Mouse (Mus musculus) left cerebral cortex, adult 8-10 months (tissue): ENCODE results near the gene Rps4x. TPM values are rescaled to one million over a fixed set of nuclear protein-coding genes. Genes with fewer than 3 reads are reported as not detected.

Source experiments
- total RNA-seq, 4 experiments: library from RNA; stranded (reverse); gene quantifications; 2 replicates each; pipeline ENCODE4 v1.2.4; 2022

Gene Rps4x
- total RNA-seq, 4 experiments from 2014 or later, result 466 to 552 (median 501) TPM

Other genes starting within 250 kb of the Rps4x start
- gene Rtl5, start 118.1 kb downstream of the Rps4x start, total RNA-seq, result 10 to 100 TPM; 19.2 to 26.1 (median 23.6) TPM
- 10 to 100 TPM; 10.8 to 34.9 (median 21.6) TPM for gene Pin4, start 69.9 kb downstream of the Rps4x start, total RNA-seq
- gene Ercc6l, start 32.3 kb downstream of the Rps4x start, total RNA-seq, result under 1 TPM; 0.11 to 0.32 (median 0.21) TPM
- 1 to 10 TPM; 2.8 to 4.0 (median 3.3) TPM for gene Cited1, start 62.8 kb upstream of the Rps4x start, total RNA-seq